Mouse (Mus musculus) neural tube, embryonic 11.5 days (tissue): ENCODE measurements around the gene Jazf1. TPM values are rescaled to one million over a fixed set of nuclear protein-coding genes. Genes with fewer than 3 reads are reported as not detected.
A peak's percentile ranks its signal among the peaks of the same experiment; 100 is the strongest.

Experiments
- ATAC-seq: fragments of 200-750 bp; cut with Nextera tagmentation; 2 replicates; pipeline ENCODE4 v1.8.0; 2017; ENCODE audit warnings: moderate number of reproducible peaks, mild to moderate bottlenecking, moderate TSS enrichment, moderate library complexity; ENCODE audit not compliant: insufficient read depth, low FRiP score, low TSS enrichment
- DNase-seq: peaks from one replicate; pipeline ENCODE4 v3.0.0-alpha.2; 2015; ENCODE audit warnings: low spot score
- H3K27ac ChIP-seq: fragments of 300-500 bp; sonication (generic); 2 replicates; pipeline ENCODE4 v1.5.1; 2014; ENCODE audit warnings: low read depth, mild to moderate bottlenecking, low read length
- H3K27me3 ChIP-seq: fragments of 300-500 bp; sonication (generic); 2 replicates; pipeline ENCODE4 v1.6.1; 2014; ENCODE audit warnings: mild to moderate bottlenecking, low read length, mixed read lengths; ENCODE audit not compliant: control insufficient read depth, insufficient read depth
- H3K36me3 ChIP-seq: fragments of 300-500 bp; sonication (generic); 2 replicates; pipeline ENCODE4 v1.6.1; 2014; ENCODE audit warnings: mild to moderate bottlenecking, low read length, moderate library complexity, mixed read lengths; ENCODE audit not compliant: control insufficient read depth, insufficient read depth
- H3K4me1 ChIP-seq: fragments of 300-500 bp; sonication (generic); 2 replicates; pipeline ENCODE4 v1.6.1; 2014; ENCODE audit warnings: low read length, mixed read lengths; ENCODE audit not compliant: control insufficient read depth, insufficient read depth
- H3K4me2 ChIP-seq: fragments of 300-500 bp; sonication (generic); 2 replicates; pipeline ENCODE4 v1.6.1; 2014; ENCODE audit warnings: low read depth, mild to moderate bottlenecking, moderate library complexity
- H3K4me3 ChIP-seq: fragments of 300-500 bp; sonication (generic); 2 replicates; pipeline ENCODE4 v1.5.1; 2014; ENCODE audit warnings: low read depth, low read length
- H3K9ac ChIP-seq: fragments of 300-500 bp; sonication (generic); 2 replicates; pipeline ENCODE4 v1.6.1; 2014; ENCODE audit warnings: mild to moderate bottlenecking, low read length
- H3K9me3 ChIP-seq: fragments of 300-500 bp; sonication (generic); 2 replicates; pipeline ENCODE4 v1.6.1; 2016; ENCODE audit warnings: low read length; ENCODE audit not compliant: control insufficient read depth
- WGBS: fragments of 180-500 bp; shearing (Covaris S2); extraction: QIAGEN DNeasy Blood & Tissue Kit; methylation state at CpG from one replicate; pipeline ENCODE4 v1.1.7; 2014; 5-methylcytosine and 5-hydroxymethylcytosine counted together
- polyA plus RNA-seq: library from polyadenylated mRNA; unstranded; fragments of >200 nt; fragmentation: Nextera tagmentation; extraction: Ambion mirVana; gene quantifications from 2 replicates; pipeline ENCODE4 v1.2.1, GENCODE M21; 2014

The Jazf1 gene
- polyA plus RNA-seq, 1 experiment from 2014 or later = 11.0 TPM

DNA sequence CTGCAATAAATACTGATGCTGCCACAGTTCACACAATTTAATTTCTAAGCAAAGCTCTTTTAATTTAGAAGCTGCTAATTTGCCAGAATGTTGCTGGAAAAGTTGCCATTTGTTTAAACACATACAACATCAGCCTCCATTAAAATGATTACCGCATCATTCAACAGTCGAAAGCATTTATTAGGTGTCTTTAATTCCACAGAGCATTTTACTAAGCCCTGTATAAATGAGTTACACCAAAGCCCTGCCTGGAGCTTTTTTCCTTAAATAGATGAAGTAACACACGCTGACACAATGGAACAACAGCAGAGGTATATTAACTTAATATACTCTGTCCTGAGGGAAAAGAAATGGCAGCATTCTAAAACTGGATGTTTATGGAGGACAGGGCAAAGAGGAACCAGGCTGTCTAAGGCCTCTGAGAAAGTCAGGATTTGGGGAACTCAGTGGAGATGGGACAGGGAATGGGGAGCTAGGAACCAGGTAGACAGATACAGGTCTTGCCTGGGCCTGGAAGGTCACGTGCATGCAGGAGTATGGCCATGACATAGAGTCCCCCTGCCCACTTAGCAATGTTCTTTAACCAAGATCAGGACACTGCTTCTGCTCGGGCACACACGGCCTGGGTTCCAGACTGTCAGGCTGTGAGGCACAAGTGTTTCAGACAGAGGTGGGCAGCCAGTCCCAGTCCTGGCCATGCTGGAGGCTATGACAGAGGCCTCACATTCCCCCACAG, 80.4 kb downstream of the Jazf1 start:
- WGBS = 81% methylated on average over 6 of the region's 6 CpGs
- Histone ChIP-seq H3K4me2 (no peak overlapping the region), H3K36me3 (no peaks in the 10 kb centered on the region), H3K27me3 (no peaks in the 10 kb centered on the region), H3K4me1 (no peaks in the 10 kb centered on the region), H3K4me3 (no peak overlapping the region), H3K27ac (no peak overlapping the region), H3K9ac (no peak overlapping the region), H3K9me3 (no peaks in the 10 kb centered on the region)
- ATAC-seq (no peak), DNase-seq (no peak)

DNA sequence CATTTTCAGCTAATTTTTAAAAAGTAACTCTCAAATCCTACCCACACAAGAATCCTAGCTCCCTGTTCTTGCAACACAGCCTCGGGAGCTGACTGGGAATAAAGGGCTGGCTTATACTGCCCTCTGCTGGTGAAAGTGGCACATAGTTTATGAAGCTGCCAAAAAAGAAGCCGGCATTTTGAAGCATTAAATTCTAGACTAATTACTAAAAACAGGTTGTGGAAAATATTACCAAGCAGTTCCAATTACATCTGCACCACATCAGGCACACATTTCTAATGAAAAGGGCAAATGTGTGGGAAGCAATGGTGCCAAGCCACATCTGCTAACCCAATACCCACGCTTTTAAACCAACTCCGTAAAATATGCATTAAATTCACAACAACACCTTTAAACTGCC, 81.0 kb downstream of the Jazf1 start:
- H3K27me3 ChIP-seq = no peaks in the 10 kb centered on the region
- no peak overlapping the region for H3K4me3 ChIP-seq
- H3K4me1 ChIP-seq = no peaks in the 10 kb centered on the region
- H3K27ac ChIP-seq = no peak overlapping the region
- no peaks in the 10 kb centered on the region for H3K36me3 ChIP-seq
- WGBS = 58% methylated on average over 4 of the region's 4 CpGs
- H3K4me2 ChIP-seq = no peak overlapping the region
- ATAC-seq (no peak), DNase-seq (peak; percentile 44)
- no peaks in the 10 kb centered on the region for H3K9me3 ChIP-seq
- H3K9ac ChIP-seq = no peak overlapping the region

DNA sequence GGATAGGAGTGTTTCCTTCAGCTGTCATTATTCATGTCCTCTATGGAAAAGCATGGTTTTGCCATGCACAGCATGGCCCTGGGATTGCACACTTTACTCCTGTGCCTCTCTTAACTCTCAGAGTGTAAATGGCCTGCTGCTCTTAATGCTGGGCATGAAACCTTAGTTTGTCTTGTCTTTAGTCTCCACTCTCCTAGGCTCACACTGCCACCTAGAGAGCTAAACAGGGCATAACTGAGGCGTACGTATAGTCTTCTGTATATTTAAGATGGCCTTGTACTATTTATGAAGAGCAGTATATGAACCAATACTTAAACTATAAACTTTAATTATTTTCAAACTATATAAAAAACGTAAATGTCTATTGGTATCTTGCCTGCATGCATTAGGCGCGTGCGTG, 86.3 kb downstream of the Jazf1 start:
- no peak for DNase-seq
- WGBS = 88% methylated on average over 6 of the region's 6 CpGs
- Histone ChIP-seq H3K27me3 (no peaks in the 10 kb centered on the region), H3K9me3 (no peaks in the 10 kb centered on the region), H3K9ac (no peak overlapping the region), H3K27ac (no peak overlapping the region), H3K4me1 (no peaks in the 10 kb centered on the region), H3K4me2 (no peak overlapping the region), H3K4me3 (no peak overlapping the region), H3K36me3 (no peaks in the 10 kb centered on the region)
- no peak for ATAC-seq

DNA sequence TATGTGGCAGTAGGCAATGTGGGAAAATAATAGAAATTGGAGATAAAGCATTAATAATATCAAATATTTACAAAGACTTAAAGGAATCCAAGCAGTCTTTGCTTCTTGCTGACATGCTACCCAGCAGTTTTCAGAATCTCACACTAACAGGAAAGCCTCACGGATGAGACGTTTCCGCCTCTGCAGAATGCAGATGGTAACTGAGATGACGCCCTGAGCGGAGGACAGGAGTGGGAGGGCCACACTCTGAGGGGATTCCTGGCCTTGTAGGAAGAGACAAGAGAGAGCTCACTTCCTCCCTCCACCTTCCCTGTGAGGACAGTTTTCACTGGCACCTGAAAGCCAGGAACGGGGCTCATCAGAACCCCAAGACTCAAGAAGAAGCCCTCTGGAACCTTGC, 88.9 kb downstream of the Jazf1 start:
- 93% methylated on average over 6 of the region's 6 CpGs for WGBS
- H3K36me3 ChIP-seq = no peaks in the 10 kb centered on the region
- no peak overlapping the region for H3K9ac ChIP-seq
- H3K27me3 ChIP-seq = no peaks in the 10 kb centered on the region
- ATAC-seq = no peak
- no peaks in the 10 kb centered on the region for H3K4me1 ChIP-seq
- no peak for DNase-seq
- H3K4me3 ChIP-seq = no peak overlapping the region
- H3K9me3 ChIP-seq = no peaks in the 10 kb centered on the region
- H3K4me2 ChIP-seq = no peak overlapping the region
- no peak overlapping the region for H3K27ac ChIP-seq

DNA sequence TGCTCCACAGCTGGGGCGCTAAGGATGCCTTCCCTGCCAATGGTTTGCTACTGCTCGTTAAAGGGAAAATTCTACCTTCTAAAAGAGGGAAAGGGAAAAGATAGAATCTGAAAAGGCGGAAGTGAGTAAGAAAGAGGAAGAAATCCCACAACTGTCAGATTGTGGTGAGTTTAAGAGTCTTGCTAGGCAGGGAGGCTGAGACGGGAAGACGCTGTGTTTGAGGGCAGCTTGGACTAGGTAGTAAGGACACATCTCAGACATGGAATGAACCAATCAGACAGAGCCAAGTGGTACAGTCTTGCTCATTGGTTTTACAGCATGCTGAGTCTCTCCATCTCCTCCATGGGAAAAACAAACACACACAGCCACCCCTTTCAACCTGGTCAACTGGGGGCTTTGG, 95.1 kb downstream of the Jazf1 start:
- DNase-seq (no peak), ATAC-seq (no peak)
- no peak overlapping the region for H3K4me2 ChIP-seq
- H3K27me3 ChIP-seq = no peaks in the 10 kb centered on the region
- no peak overlapping the region for H3K27ac ChIP-seq
- no peaks in the 10 kb centered on the region for H3K4me1 ChIP-seq
- no peak overlapping the region for H3K9ac ChIP-seq
- H3K4me3 ChIP-seq = no peak overlapping the region
- H3K9me3 ChIP-seq = no peaks in the 10 kb centered on the region
- no peaks in the 10 kb centered on the region for H3K36me3 ChIP-seq
- WGBS = 90% methylated on average over 5 of the region's 5 CpGs

DNA sequence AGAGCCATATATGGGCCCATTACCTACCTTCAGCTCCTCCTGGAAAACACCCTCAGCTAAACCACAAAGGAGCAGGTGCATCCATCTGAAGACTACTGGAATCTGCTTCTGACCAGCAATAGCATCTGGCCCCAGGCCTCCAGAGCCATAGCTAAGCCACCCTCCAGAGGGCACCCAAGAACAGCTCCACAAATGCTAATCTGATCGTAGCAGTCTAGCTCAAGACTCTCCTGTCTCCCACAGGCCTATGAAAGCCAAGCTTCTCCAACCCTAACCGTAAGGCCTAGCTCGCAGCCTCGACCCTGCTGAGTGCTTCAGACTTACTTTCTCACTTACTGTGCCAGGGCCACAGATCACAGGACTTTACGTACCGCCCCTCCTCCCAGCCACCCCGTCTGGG, 96.3 kb downstream of the Jazf1 start:
- DNase-seq = no peak
- Histone ChIP-seq H3K27ac (no peak overlapping the region), H3K36me3 (no peaks in the 10 kb centered on the region), H3K9ac (no peak overlapping the region), H3K4me3 (no peak overlapping the region), H3K9me3 (no peaks in the 10 kb centered on the region), H3K27me3 (no peaks in the 10 kb centered on the region), H3K4me1 (no peaks in the 10 kb centered on the region), H3K4me2 (no peak overlapping the region)
- no peak for ATAC-seq
- 67% methylated on average over 7 of the region's 7 CpGs for WGBS

DNA sequence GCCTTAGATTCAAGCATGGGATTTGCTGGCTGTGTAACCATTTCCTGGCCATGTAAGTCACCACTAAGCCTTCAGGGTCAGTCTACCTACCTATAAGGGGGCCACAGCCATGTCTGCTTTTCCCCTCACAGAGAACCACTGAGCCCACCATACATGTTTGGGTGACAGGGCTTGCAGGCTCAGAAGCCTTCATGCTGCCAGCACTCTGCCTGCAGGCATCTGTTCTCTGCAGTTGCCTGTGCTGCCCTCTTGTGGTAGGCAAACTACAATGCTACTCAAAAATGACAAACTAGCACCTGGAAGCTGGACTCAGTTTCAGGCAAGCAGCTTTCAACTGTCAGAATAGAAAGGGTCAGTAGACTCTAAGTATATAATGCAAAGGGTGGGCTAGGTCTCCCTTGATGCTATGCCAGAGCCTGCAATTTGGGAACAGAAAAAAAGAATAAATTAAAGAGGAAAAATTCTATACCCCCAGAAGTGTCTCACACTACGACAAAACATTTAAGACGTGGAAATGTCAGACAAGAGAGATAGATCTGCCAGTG, 98.6 kb downstream of the Jazf1 start:
- Histone ChIP-seq H3K27me3 (no peaks in the 10 kb centered on the region), H3K4me1 (no peaks in the 10 kb centered on the region; the same call in 1 of the 2 replicates), H3K9ac (no peak overlapping the region), H3K4me3 (no peak overlapping the region), H3K36me3 (no peaks in the 10 kb centered on the region), H3K27ac (no peak overlapping the region), H3K9me3 (no peaks in the 10 kb centered on the region), H3K4me2 (no peak overlapping the region)
- 89% methylated on average over 2 of the region's 2 CpGs for WGBS
- ATAC-seq (no peak), DNase-seq (peak; percentile 63)

DNA sequence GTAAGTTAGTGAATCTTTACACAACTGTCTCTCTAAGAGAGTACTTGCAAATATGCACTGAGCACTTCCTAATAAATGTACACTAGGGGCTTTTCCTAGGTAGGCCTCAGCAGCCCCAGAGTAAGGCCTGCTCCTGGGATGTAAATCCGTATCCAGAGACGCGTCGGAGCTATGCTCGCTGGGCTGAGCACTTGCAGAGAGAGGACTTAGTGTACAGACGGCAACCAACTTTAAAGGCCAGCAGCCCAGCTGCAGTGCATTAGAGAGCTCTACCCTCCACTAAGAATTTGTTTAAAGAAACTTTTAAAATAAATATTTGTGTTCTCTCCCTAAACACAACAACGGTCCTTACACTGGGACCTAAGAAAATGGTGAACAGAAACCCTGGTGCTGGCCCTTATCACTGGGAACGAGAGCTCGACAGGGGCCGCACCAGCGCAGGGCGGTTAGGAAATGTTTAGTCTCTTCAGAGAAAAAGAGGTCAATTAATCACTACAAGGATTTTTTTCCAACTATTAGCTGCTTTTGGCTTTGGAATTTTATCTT, 100.0 kb downstream of the Jazf1 start:
- DNase-seq = no peak

More for the DNA sequence above, 100.0 kb downstream of the Jazf1 start:
- Histone ChIP-seq H3K9me3 (no peaks in the 10 kb centered on the region), H3K4me3 (no peak overlapping the region), H3K36me3 (no peaks in the 10 kb centered on the region), H3K9ac (no peak overlapping the region), H3K27ac (no peak overlapping the region), H3K4me2 (no peak overlapping the region), H3K27me3 (no peaks in the 10 kb centered on the region), H3K4me1 (no peaks in the 10 kb centered on the region; the same call in 1 of the 2 replicates)
- WGBS = 65% methylated on average over 12 of the region's 12 CpGs
- ATAC-seq = no peak
